Mouse (Mus musculus) lung, adult 18-20 months (tissue): ENCODE measurements around the gene Uncx.

Experiments used
- DNase-seq, 2 experiments: peaks; one replicate each; pipeline ENCODE4 v3.0.0; 2022; ENCODE audit warnings: mixed read lengths in 2 of 2

Uncx gene

GRCm38 (mm10) chr5:139543214-139543613 is at the start of gene Uncx:
TSS of gene Uncx (plus strand) at chr5:139543494.
- DNase-seq: no peak

DNA sequence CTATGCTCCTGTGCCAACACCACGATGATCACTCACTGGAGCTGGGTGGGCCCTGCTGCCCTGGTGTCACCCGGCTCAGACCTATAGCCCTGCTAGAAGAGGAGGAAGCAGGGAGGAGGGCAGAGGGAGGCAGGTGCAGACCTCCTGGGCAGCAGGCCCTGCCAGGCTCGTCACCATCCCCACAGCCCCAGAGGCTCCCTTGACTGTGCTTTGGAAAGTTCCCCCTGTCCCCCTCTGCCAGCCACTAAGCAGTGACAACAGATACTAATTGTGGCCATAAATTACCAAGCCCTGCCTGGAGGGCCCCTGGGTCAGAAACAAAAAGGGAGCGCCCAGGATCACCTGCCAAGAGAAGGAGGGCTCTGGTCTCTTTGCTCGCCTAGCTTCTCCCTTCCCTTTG is 49.6 kb upstream of the Uncx start:
- no peak for DNase-seq

GRCm38 (mm10) chr5:139495019-139495669 is 48.1 kb upstream of the Uncx start:
- no peak for DNase-seq

- DNase-seq: no peak
These were observed 46.4 kb upstream of the Uncx start for GRCm38 (mm10) chr5:139496939-139497338.

DNA sequence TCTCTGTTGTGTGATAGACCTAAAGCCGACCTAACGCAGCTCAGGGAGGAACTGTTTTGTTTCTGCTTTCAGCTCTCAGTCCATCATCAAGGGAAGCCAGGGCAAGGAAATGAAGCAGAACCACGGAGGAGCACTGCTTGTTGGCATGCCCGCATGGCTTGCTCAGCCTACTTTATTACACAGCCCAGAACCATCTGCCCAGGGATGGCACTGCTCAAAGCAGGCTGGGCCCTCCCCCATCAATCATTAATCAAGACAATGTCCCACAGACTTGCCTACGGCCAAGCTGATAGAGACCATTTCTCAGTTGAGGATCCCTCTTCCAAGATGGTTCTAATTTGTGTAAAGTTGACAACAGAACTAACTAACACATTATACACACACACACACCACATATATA is 44.5 kb upstream of the Uncx start:
- DNase-seq: no peak

DNA sequence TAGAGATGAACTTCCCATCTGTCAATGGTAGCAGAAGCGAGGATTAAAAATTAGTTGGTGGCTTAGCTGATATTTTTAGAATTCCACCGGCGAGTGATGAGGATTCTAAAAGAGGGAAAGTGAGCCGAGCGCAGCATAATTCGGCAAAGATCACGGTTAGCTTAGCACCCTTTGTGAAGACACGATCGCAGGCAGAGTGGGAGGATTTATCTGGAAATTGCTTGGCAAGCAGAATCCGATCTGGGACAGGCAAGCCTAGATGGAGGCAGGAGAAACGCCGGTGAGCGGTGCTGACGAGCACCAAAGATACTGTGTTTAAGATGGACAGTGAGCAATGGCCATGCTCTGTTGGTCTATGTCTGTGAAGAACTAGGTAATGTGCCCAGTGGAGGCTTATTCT is 41.0 kb upstream of the Uncx start:
- DNase-seq: no peak

GRCm38 (mm10) chr5:139505073-139505606 is 38.2 kb upstream of the Uncx start:
- peak; percentile 73 to 80 for DNase-seq

DNA sequence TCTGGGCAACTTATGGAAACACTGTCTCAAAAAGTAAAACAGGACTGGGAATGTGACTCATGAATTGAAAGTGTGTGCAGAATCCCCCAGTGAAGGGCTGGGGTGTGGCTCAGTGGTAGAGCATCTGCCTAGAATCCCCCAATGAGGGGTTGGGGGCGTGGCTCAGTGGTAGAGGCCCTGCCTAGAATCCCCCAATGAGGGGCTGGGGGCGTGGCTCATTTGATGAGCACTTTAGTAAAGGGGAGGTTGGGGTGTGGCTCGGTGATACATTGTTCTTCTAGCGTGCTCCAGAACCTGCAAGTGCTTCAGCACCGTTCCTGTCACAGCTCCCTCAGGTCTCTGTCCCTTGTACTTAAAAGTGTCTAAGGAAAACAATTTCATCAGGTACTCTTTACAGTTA is 37.1 kb upstream of the Uncx start:
- DNase-seq: no peak

GRCm38 (mm10) chr5:139510682-139511366 is 32.5 kb upstream of the Uncx start:
- peak; percentile 10 to 13 for DNase-seq

DNA sequence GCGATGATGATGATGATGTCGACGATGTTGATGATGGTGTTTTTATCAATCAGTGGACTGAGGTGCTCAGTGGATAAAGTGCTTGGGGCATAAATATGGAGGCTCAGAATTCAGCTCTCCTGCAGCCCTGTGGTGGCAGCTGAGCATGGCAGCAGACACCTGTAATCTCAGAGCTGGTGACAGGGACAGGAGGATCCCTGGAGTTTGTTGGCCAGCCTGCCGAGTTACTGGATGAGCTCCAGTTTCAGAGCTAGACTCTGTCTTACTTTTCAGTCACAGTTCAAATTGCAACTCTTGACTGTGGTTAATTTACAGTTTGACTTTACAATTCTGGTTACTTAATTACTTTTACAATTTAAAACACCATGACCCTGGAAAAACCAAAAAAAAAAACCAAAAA is 31.1 kb upstream of the Uncx start:
- DNase-seq: no peak

GRCm38 (mm10) chr5:139516281-139516680 is 27.0 kb upstream of the Uncx start:
- no peak for DNase-seq

DNA sequence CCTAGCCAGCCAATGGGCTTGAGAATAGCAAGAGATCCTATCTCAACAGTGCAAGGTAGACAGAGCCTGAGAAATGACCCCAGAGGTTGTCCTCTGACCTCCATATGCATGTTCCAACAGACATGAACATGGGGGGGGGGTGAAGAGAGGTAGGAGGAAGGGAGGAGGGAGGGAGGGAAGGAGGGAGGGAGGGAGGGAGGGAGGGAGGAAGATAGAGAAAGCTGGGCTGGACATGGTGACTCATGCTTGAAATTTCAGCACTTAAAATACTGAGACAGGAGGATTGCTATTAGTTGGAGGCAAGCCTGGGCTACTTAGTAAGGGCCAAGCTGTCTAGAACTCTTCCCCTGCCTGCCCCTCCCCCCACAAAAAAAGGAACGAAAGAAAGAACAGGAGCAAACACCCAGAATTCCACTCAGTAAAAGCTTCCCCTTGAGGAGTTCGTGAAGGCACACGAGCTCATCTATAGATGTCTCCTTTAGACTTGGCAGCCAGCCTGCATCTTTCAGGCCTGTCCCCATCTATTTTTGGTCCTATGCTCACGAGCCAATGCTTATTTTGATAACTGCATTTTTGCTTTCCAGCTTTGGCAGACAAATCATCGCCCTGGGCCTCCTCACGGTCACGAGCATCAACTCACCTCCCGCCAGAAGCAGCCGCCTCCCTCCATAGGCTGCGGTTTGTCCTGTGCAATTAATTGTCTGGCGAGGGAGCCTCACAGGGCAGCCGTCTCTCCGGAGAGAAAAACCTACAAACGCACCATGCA is 23.0 kb upstream of the Uncx start:
- no peak for DNase-seq

DNA sequence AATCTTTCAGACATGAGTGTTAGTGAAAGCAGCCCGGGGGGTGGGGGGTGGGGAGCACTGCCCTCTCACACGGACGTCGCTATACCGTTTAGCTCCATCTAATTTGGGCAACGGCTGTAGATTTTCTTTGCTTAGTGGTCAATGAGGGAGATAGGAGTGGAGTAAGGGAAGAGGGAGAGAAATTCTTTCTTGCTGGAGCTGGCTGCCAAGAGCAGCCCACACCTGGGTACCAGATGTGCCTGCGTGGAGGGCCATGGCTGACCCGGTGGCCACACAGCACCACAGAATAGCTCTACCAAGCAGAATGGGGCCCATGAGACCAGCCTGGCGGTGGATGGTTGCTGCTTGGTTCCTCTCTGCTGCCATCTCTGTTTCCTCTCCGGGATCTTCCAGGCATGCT is 21.3 kb upstream of the Uncx start:
- no peak for DNase-seq

DNA sequence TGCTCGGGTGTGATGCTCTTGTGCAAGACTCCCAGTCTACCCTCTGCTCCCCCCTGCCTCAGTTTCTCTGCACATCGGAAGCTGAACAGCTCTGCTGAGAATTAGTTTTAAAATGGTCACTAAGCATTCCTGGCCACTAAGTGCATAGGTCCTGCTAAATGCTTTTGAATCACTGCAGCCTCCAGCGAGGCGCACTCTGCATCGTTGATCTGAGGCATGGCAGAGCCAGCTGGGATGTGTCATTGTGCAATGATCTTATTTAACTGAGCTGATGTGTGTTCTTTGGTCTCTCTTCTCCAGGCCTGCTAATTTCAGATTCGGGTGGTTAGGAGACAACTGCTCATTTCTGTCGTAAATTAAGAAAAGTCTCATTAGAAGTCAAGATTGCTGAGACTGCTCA is 14.4 kb upstream of the Uncx start:
- no peak for DNase-seq

DNA sequence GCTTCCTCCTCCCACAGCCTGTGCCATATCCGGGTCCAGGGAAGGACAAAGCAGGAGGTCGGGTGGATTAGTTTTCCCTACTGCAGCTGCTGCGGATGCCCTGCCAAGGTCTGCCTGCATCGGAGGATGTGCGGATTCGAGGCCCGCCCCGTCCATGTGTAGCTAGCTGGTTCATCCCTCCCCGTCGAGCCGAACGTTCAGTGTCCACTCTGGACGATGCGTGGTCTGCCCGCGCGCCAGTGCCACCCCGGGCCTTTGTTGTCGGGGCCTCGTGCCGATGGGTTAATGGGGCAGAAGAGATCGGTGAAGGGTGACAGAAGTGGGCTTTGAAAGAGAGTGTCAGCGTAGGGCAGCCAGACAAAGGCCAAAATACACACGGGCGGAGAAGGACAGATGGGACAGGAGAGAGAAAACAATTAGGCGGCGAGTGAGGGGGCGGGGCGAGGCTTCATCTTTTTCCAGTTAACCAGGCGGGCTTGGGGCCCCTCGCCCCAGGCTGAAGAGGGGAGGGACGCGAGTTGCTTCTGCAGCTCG is 7.8 kb upstream of the Uncx start:
- no peak for DNase-seq

DNA sequence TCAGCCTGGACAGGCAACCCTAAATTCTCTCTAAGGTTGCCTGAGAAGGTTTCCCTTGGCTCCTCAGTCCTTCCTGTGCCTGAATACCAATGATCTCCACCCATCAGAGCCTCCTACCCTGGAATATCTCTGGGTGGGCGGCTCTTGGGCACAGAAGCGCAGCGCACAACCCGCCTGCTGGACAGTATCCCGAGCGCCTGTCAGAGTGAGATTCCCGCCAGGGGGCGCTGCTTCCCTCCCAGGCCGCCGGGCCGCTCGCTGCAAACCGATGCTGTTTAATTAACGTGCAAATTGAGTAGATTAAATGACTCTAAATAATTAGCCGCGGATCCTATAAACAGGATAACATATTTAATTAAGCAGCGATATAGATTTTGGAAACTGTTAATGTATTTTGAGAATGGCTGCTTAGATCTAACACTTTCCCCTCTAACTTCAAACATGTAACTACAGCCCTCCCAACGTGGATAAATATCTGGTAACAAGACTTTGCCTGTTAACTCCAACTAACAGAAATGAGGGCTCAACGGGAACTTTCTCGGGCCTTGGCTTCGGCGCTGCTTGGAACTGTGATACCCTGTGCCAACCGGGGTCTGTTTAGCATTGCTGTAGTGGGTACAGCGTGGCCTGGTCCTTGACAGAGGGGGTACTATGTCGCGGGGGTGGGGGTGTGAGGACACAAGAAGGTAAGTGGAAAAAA is 6.9 kb upstream of the Uncx start:
- DNase-seq: peak; percentile 42 to 51

DNA sequence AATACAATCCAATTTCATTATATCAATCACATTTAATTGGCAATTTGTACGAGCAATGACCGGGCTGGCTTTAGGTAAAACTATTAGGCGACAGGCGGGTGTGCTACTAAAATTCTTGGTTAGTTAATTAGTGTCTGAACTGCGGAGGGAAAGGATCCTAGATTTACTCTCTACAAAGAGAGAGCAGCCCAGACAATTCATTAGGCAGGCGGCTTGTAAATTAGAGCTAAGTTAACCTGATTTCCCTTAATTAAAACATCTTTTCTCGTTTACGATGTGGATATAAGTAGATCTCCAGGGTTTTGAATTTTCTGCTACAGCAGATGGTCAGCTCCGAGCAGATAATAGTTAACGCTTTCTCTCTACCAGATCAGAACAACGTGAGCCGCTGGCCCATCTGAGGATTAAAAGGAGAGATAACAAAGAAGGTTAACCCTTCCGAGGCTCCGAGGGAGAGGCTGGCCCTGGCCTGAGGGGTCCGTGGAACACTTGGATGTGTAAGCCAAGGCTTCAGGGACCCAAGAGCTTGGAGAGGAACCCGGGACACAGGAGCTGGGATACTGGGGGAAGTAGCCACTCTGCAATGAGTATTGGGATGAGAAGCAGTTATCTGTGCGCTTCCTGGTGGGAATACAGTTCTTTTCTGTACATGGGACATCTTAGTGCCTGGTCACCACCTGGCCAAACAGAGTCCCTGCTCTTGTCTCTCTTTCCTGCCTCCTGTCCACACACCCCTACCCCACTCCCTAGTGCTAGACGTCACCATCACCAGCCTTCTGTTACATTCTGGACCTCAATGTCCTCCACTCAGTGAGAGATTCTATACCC is 6.2 kb upstream of the Uncx start:
- no peak for DNase-seq

DNA sequence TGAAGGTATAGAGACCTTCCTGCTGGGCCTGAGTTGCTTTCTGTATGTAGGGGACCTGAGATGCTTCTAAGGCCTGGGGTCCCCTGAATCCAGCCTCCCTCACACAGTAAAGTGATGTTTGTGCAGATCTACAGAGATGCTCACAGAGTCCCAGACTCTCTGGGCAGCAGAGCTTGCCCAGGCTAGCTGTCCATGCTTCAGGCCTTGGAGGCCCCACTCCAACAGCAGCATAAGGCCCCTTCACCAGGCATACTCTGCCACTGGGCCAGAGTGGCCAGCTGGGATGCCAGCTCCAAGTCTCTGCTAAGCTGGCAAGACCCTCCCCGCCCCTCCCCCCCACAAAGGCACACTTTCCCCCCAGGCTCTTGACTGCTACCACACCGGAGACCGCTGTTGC is 5.6 kb upstream of the Uncx start:
- no peak for DNase-seq

- no peak for DNase-seq
These were observed 1.9 kb upstream of the Uncx start for GRCm38 (mm10) chr5:139541151-139542042.

DNA sequence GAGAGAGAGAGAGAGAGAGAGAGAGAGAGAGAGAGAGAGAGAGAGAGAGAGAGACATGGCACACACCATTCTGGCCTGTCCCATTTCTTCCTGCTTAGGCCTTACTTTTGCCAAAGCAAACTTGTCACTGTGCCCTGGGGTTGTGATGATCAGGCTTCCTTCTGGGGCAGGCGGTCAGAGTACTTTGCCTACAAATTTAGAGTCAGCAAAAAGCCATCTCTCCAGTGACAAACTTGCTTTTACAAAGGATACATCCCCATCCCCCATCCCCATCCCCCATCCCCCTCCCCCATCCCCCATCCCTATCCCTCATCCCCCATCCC is 1.3 kb upstream of the Uncx start:
- DNase-seq: no peak

DNA sequence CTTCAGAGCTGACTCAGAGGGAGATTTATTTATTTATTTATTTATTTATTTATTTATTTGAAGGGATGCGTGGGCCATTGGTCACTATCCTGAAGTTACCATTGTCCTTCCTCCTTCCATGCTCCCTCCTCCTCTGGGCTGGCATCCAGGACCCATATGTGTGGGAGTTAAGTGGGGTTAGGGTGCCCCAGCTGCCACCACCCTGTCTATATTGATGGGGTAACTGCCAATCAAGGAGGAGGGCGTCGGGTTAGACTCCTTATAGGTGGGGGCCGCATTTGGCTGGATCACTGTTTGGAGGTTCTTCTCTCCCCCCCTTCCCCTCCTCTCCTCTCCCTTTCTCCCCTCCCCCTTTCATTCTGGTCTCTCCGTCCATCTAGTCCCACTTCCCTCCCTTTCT is 738 bp upstream of the Uncx start:
- DNase-seq: no peak
